Mouse (Mus musculus): ENCODE results near the gene Jsrp1. TPM values are rescaled to one million over a fixed set of nuclear protein-coding genes. Genes with fewer than 3 reads are reported as not detected.
"Not testable (repeated sequence)": the region's sequence is repeated elsewhere in the genome, so short reads cannot be mapped to it uniquely, and the experiment has no call there.

Gene Jsrp1
- total and polyA plus RNA-seq, 3 experiments, result 0.39 TPM; not detected in 2

DNA sequence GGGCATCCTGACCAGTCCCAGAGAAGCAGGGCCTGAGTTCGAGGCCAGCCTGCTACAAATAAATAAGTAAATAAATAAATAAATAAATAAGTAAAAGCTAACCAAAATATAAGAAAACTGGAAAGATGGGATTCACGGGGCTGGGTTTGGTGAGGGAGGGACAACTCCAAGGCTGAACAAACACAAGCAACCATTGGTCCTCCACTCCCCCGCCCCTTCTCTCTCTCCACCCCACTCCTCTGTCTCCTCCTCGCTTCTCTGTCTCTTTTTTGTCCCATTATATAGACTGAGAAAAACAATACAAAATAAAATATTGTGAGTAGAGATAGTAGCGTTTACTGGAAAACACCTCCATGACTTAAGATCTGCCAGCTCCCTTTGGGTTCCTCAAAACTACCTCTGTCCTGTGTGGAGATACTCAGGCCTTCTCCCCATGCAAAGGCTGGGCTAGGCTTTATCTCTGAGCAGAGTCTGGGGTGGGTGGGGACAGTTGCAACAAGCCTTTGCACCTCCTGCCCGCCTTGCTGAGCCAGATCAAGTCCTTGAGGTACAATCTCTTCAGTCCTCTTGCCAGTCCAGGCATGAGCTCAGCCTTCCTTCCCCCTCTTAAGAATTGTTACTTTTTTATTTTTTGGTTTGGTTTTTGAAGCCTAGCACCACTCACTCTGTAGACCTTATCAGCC lies 5.4 kb upstream of the Jsrp1 start:
- peak overlapping the region in 1 of 2 experiments; percentile 21; a peak in 1 of 4 replicates for H3K4me3 ChIP-seq (ENCODE audit: control insufficient read depth in 1 of 2, insufficient read depth in 1 of 2, low read depth in 2 of 2, low read length in 2 of 2)
- peak; percentile 95 for DNase-seq (ENCODE audit: low read depth, low spot score)
- no peaks in the 10 kb centered on the region for H3K9me3 ChIP-seq (replicated peaks; ENCODE audit: insufficient read depth, low read length)
- peak overlapping the region; percentile 38 for H3K9ac ChIP-seq (ENCODE audit: control insufficient read depth, low read depth, low read length, poor library complexity, severe bottlenecking)
- peaks cover 0 to 8% of the 10 kb centered on the region in 2 experiments; a peak in 1 of 4 replicates for H3K36me3 ChIP-seq (ENCODE audit: control insufficient read depth in 1 of 2, insufficient read depth in 2 of 2, low read length in 2 of 2)
- no peaks in the 10 kb centered on the region for H3K27me3 ChIP-seq (ENCODE audit: control insufficient read depth in 1 of 2, insufficient read depth in 2 of 2, low read length in 2 of 2)
- H3K4me1 ChIP-seq (ENCODE audit: control insufficient read depth in 1 of 2, insufficient read depth in 2 of 2, low read length in 2 of 2), result peaks cover 5 to 12% of the 10 kb centered on the region in 2 experiments
- no peaks in the 10 kb centered on the region for H3K79me2 ChIP-seq (ENCODE audit: control insufficient read depth, insufficient read depth, low read length, poor library complexity)
- H3K27ac ChIP-seq (ENCODE audit: control insufficient read depth, low read depth, low read length), result peak overlapping the region; percentile 62
- TF ChIP-seq RCOR1 (IDR thresholded peaks at IDR 0.05; ENCODE audit: low read depth, low read length) (peak; percentile 12; the same call in 1 of the 2 replicates), TBP (IDR thresholded peaks at IDR 0.05; ENCODE audit: low read depth, low read length) (peak; percentile 94), HCFC1 (IDR thresholded peaks at IDR 0.05; ENCODE audit: low read depth, low read length) (no peak; the same call in 1 of the 2 replicates), USF1 (IDR thresholded peaks at IDR 0.05; ENCODE audit: low read depth, low read length) (no peak), NELFE (IDR thresholded peaks at IDR 0.05; ENCODE audit: low read depth, low read length) (no peak), EP300 (IDR thresholded peaks at IDR 0.05; ENCODE audit: low read depth in 1 of 2, low read length in 2 of 2) (peak in 1 of 2 experiments; percentile 57; a peak in 3 of 4 replicates), TAL1 (IDR thresholded peaks at IDR 0.05; ENCODE audit: low read length) (peak; percentile 78), TCF12 (IDR thresholded peaks at IDR 0.05; ENCODE audit: low read depth, low read length) (peak; percentile 67), MAX (IDR thresholded peaks at IDR 0.05; ENCODE audit: low read length) (no peak), MYC (IDR thresholded peaks at IDR 0.05; ENCODE audit: low read depth, low read length) (0 out of 2 replicates have a peak, but pooled peaks have one; percentile 39), GABPA (IDR thresholded peaks at IDR 0.05; ENCODE audit: low read depth, low read length) (no peak), GATA1 (IDR thresholded peaks at IDR 0.05; ENCODE audit: low read depth, low read length) (peak; percentile 73), SIN3A (IDR thresholded peaks at IDR 0.05; ENCODE audit: low read length) (peak; percentile 72), MEF2A (IDR thresholded peaks at IDR 0.05; ENCODE audit: extremely low read depth, insufficient replicate concordance, low read depth, low read length, poor library complexity, severe bottlenecking) (0 out of 2 replicates have a peak, but pooled peaks have one; percentile 20), UBTF (IDR thresholded peaks at IDR 0.05; ENCODE audit: borderline replicate concordance, insufficient read depth, low read depth, low read length) (peak; percentile 84; the same call in 1 of the 2 replicates), POLR2AphosphoS5 (IDR thresholded peaks at IDR 0.05; ENCODE audit: borderline replicate concordance, low read depth, low read length) (no peak), KAT2A (conservative IDR thresholded peaks at IDR 0.05; ENCODE audit: low read depth, low read length) (no peak), POLR2A (IDR thresholded peaks at IDR 0.05; ENCODE audit: control insufficient read depth in 1 of 2, insufficient read depth in 1 of 2, low read depth in 1 of 2, low read length in 2 of 2, poor library complexity in 1 of 2) (no peak)

DNA sequence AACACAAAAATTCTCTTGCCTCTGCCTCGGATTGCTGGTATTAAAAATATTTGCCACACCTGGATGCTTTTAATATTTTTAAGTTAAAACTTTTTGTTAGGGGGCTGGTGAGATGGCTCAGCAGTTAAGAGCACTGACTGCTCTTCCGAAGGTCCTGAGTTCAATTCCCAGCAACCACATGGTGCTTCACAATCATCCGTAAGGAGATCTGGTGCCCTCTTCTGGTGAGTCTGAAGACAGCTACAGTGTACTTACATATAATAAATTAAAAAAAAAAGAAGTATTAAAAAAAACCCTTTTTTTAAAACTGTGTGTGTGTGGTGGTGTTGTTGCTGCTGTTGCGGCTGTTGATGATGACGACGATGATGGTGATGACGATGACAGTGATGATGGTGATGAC lies 4.7 kb upstream of the Jsrp1 start:
- peaks cover 5 to 12% of the 10 kb centered on the region in 2 experiments for H3K4me1 ChIP-seq (ENCODE audit: control insufficient read depth in 1 of 2, insufficient read depth in 2 of 2, low read length in 2 of 2)
- H3K4me3 ChIP-seq (ENCODE audit: control insufficient read depth in 1 of 2, insufficient read depth in 1 of 2, low read depth in 2 of 2, low read length in 2 of 2); H3K27me3 ChIP-seq (ENCODE audit: control insufficient read depth in 1 of 2, insufficient read depth in 2 of 2, low read length in 2 of 2); H3K9ac ChIP-seq (ENCODE audit: control insufficient read depth, low read depth, low read length, poor library complexity, severe bottlenecking); H3K9me3 ChIP-seq (replicated peaks; ENCODE audit: insufficient read depth, low read length); H3K27ac ChIP-seq (ENCODE audit: control insufficient read depth, low read depth, low read length); H3K36me3 ChIP-seq (ENCODE audit: control insufficient read depth in 1 of 2, insufficient read depth in 2 of 2, low read length in 2 of 2); H3K79me2 ChIP-seq (ENCODE audit: control insufficient read depth, insufficient read depth, low read length, poor library complexity): not testable (repeated sequence)
- peak; percentile 76 for TF ChIP-seq ZNF384 (IDR thresholded peaks at IDR 0.05; ENCODE audit: low read depth, low read length)
- TF ChIP-seq MYC (IDR thresholded peaks at IDR 0.05; ENCODE audit: low read depth, low read length), result 0 out of 2 replicates have a peak, but pooled peaks have one; percentile 30
- peak; percentile 25 for TF ChIP-seq RAD21 (IDR thresholded peaks at IDR 0.05; ENCODE audit: low read depth, low read length)
- TF ChIP-seq CTCF (IDR thresholded peaks at IDR 0.05 in 2 of 3, conservative IDR thresholded peaks at IDR 0.05 in 1 of 3; ENCODE audit: control insufficient read depth in 1 of 3, insufficient read depth in 1 of 3, low read depth in 2 of 3, low read length in 3 of 3, poor library complexity in 1 of 3, severe bottlenecking in 1 of 3), result peak; percentile 15 to 28 (median 19); a peak in 4 of 6 replicates
- peak; percentile 76 for DNase-seq (ENCODE audit: low read depth, low spot score)
